Mouse (Mus musculus): ENCODE data around the gene Zfp277.

Gene Zfp277

DNA sequence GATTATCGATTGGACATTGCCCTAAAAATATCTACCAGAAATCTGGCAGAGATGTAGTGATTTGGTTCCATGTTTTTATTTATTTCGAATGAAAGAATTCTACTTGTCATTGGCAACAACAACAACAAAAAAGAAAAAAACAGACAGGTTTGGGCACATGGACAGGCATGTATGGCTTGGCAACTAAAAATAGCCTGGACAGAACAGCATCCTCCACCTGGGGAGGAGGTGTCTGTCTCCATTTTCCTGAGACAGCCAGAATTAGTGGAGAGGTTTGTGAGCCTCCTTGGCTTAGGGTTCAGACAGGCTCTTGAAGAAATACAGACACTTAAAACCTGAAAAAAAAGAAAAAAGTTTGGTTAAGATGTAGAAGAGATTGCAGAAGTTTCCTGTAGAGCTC is 10.8 kb upstream of the Zfp277 start:
- no peak for DNase-seq (ENCODE audit: low read depth, low spot score)

DNA sequence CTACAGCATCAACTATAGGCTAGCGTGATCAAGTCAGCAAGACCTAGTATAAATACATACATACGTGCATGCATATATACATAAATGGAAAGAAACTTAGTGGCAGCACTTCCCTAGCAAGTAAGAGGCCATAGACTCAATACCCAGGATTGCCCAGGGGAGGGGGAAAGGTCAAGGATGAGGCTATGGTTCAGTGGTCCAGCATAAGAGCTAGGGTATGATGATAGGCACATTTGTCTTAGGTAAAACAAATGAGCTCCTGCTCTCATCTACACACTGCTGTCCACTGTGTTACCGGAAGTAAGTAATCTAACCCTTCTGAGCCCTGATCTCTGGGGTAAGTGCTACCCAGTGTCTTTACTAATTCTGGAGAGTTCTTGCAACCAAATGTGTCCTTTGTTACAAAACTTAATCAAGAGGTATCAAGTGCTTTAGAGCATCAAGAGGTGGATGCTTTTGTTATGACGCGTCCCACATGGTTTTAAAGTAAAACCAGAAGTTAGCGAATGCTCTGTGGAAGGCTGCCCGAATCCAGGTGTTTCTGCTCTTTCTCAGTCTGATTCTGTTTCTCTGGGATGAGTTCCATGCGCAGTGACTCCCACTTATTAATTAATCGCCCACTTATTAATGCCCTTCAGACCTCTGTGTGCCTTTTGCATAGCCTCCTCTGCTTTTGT is 3.6 kb upstream of the Zfp277 start:
- Histone ChIP-seq H3K36me3 (ENCODE audit: control insufficient read depth, insufficient read depth, low read length, poor library complexity, severe bottlenecking) (no peaks in the 10 kb centered on the region), H3K27me3 (ENCODE audit: control insufficient read depth, insufficient read depth, low read length, poor library complexity, severe bottlenecking) (no peaks in the 10 kb centered on the region)
- no peak for DNase-seq (ENCODE audit: low read depth, low spot score)

More for the DNA sequence above, 10.8 kb upstream of the Zfp277 start:
- no peaks in the 10 kb centered on the region for H3K36me3 ChIP-seq (ENCODE audit: control insufficient read depth, insufficient read depth, low read length, poor library complexity, severe bottlenecking)
- no peaks in the 10 kb centered on the region for H3K27me3 ChIP-seq (ENCODE audit: control insufficient read depth, insufficient read depth, low read length, poor library complexity, severe bottlenecking)

DNA sequence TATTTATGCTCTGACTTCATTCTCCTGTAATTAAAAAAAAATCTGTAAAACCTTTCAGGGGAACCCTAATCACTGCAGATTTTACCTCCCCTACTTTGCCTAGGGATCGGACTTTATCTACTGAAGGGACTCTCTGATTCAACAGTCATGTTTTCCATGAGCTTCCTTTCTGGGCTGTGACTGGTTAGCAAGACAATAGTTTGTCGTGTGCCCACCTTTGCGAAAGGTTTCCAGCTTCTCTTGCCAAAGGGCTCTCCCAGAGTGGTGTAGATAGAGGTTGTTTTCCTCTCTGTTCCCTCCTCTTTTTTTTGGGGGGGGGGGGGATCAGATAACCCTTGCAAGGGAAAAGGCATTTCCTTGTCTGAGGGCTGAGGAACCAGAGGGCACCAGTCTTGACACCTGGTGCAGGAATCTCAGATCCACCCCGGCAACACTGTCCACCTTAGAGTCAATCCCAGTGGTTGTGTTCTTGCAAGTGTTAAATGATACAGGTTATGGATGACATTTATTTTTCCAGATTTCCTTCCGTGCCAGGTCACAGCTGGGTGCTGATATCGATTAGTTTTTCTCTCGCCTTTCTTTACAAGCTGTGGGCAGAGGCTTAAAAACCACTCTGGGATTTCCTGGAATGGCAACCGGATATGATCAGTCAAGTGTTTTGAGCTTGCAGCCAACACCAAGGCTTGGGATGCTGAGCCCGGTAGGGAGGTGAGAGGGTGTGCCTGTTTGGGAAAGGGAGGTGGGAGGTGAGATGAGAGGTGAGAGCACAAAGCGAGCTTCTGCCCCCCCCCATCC is 2.1 kb upstream of the Zfp277 start:
- peak; percentile 6 for DNase-seq (ENCODE audit: low read depth, low spot score)

DNA sequence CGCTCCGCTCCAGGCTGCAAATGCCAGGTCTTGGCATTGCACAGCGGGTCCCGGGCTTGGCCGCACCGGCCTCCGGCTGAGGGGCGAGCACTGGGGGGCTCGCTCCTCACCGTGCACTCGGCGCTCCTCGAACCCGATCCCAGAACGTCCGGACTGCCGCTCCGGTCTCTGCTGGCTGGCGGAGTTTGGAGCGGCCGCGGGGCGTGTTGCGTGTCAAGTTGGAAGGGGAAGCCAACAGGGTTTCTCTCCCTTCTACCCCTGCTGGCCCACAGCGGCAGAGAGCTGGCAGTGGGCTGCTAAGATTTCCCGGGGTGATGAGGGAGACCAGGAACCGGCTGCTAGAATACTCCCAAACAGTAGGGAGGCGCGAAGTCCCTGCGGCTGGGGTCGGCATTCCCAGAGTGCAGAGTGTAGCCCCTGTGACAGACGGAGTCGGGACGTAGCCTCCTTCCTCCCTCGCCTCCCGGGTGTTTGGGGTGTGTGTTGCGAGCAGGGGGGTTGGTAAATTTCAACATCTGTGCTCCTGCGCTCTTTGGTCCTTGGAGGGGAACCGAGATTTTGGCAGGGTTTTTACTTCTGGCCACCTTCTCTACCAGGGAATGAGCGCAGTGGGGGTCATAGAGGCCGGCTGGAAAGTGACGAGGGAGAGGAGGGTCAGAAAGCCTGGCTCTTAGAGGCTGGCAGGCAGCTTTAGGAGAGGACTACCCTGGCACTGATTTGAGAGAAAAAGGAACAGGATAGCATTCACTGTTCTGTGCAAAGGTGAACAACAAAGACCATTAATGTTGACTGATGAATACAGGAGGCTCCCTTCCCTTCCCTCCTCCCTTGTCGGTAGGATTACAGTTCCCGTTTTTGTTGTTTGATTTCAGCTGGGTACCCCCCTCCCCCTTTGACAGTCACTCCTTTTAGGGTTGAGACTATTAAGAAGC is 1.0 kb upstream of the Zfp277 start:
- H3K27me3 ChIP-seq (ENCODE audit: control insufficient read depth, insufficient read depth, low read length, poor library complexity, severe bottlenecking), result no peaks in the 10 kb centered on the region
- H3K36me3 ChIP-seq (ENCODE audit: control insufficient read depth, insufficient read depth, low read length, poor library complexity, severe bottlenecking), result no peaks in the 10 kb centered on the region
- DNase-seq (ENCODE audit: low read depth, low spot score), result peak; percentile 37

More for the DNA sequence above, 2.1 kb upstream of the Zfp277 start:
- Histone ChIP-seq H3K36me3 (ENCODE audit: control insufficient read depth, insufficient read depth, low read length, poor library complexity, severe bottlenecking) (no peaks in the 10 kb centered on the region), H3K27me3 (ENCODE audit: control insufficient read depth, insufficient read depth, low read length, poor library complexity, severe bottlenecking) (no peaks in the 10 kb centered on the region)

DNA sequence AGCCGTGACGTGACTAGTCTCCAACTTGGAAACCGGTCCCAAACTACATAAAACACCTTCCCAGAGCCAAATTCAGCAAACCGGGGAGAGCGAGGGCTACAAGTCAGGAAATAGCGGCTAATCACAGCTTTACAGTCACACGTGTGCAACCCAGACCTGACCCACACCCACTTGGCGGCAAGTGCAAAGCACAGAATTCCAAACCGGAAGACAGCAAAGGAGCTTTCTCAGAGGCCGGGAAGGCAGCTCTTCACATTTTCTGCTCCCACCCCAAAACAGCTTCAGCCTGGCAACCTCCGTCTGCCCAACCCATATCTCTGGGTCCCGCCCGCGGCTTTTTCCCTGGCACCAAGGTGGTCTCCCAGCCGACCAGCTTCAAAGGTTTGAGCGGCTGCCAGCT is 496 bp downstream of the Zfp277 start:
- H3K36me3 ChIP-seq (ENCODE audit: control insufficient read depth, insufficient read depth, low read length, poor library complexity, severe bottlenecking), result no peaks in the 10 kb centered on the region
- peak; percentile 28 for DNase-seq (ENCODE audit: low read depth, low spot score)
- H3K27me3 ChIP-seq (ENCODE audit: control insufficient read depth, insufficient read depth, low read length, poor library complexity, severe bottlenecking), result no peaks in the 10 kb centered on the region

DNA sequence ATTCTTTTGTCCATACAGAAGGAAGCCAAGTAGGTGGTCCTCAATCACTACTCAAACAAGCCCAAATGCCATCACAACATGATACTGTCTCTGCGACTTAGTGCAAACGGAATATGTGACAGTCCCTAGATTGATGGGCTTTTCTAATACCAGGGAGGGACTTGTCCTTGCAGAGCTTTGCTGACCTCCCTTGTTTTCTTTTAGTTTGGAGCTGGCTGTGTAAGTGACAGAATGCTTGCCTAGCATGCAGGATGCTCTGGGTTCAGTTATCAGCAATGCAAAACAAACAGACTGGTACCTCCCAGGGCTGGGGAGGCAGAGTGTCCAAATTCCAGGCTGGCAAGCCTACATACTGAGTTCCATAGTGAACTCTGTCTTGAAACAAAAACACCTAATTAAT is 7.7 kb downstream of the Zfp277 start:
- H3K27me3 ChIP-seq (ENCODE audit: control insufficient read depth, insufficient read depth, low read length, poor library complexity, severe bottlenecking), result no peaks in the 10 kb centered on the region
- no peaks in the 10 kb centered on the region; the same call in 1 of the 2 replicates for H3K36me3 ChIP-seq (ENCODE audit: control insufficient read depth, insufficient read depth, low read length, poor library complexity, severe bottlenecking)
- no peak for DNase-seq (ENCODE audit: low read depth, low spot score)

DNA sequence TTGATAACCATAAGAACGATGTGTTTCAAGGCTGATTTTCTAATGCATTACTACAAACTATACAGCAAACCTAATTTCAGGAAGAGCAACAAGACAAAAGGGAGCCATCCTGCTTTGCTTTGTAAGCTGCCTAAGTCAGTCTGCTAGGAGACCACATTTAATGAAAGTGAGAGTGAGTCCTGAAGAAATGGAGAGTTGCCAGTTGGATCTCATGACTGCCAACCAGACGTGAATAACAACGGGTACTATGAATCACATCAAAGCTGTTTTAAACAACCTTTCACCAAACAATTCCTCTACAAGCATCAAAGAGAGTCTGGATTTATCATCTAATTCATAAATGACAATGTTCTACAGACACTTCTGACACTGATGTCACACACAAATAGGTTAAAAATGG is 11.6 kb downstream of the Zfp277 start:
- DNase-seq (ENCODE audit: low read depth, low spot score), result no peak
- H3K27me3 ChIP-seq (ENCODE audit: control insufficient read depth, insufficient read depth, low read length, poor library complexity, severe bottlenecking), result no peaks in the 10 kb centered on the region
- no peaks in the 10 kb centered on the region; the same call in 1 of the 2 replicates for H3K36me3 ChIP-seq (ENCODE audit: control insufficient read depth, insufficient read depth, low read length, poor library complexity, severe bottlenecking)

DNA sequence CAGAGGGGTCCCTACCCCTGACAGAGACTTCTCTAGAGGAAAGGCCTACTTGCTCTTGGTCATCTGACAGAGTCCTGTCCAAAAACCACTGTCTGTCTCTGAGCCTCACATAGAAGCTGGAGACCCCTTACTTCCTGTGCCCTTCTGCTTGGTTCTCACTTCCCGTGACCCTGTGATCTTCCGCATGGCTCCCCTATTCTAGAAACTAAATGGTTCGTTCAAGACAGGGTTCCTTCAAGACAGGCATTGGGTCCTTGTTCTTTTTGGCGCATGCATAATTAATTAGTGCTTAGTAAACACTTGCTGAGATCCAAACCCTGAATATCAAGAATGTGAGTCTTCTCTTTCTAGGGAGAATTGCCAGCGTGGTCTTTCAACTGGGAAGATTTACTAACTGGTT is 14.6 kb downstream of the Zfp277 start:
- H3K36me3 ChIP-seq (ENCODE audit: control insufficient read depth, insufficient read depth, low read length, poor library complexity, severe bottlenecking), result no peaks in the 10 kb centered on the region; the same call in 1 of the 2 replicates
- DNase-seq (ENCODE audit: low read depth, low spot score), result no peak
- H3K27me3 ChIP-seq (ENCODE audit: control insufficient read depth, insufficient read depth, low read length, poor library complexity, severe bottlenecking), result no peaks in the 10 kb centered on the region; the same call in 1 of the 2 replicates

DNA sequence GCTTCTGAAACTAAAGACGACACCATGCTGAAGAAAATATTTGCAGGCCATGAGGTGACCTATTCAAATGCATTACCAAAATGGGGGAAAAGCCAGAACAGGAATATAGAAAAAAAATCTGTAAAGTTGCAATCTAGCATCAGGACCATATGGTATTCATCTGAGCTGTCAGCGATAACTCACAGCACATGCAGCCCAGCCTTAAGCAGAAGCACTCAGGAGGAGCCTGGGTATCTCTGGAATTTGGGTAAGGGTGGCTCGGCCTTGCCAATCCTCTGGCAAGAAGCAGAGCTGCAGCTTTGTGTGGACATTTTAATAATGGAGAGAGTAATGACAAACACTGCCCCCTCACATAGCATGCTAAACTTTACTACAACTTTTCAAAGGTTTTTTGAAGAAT is 15.7 kb downstream of the Zfp277 start:
- H3K36me3 ChIP-seq (ENCODE audit: control insufficient read depth, insufficient read depth, low read length, poor library complexity, severe bottlenecking), result no peaks in the 10 kb centered on the region; the same call in 1 of the 2 replicates
- H3K27me3 ChIP-seq (ENCODE audit: control insufficient read depth, insufficient read depth, low read length, poor library complexity, severe bottlenecking), result no peaks in the 10 kb centered on the region; the same call in 1 of the 2 replicates
- no peak for DNase-seq (ENCODE audit: low read depth, low spot score)

DNA sequence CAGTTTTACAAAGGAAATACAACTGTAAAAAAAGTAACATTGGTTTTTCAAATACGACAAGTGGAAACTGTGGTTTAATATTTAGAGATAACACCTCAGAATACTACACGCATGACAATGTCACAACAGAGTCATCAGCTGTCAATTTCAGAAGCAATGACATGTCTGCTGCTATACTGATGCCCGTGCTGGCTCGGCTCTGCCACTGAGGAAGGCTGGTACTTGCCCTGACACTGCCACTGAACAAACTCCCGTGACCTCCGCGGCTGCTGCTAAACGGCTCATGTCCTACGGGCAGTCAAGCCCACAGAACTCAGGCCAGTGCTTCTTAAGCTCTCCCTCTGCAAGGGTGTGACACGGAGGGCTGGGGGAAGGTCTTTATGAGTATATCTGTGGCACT is 18.1 kb downstream of the Zfp277 start:
- Histone ChIP-seq H3K27me3 (ENCODE audit: control insufficient read depth, insufficient read depth, low read length, poor library complexity, severe bottlenecking) (no peaks in the 10 kb centered on the region; the same call in 1 of the 2 replicates), H3K36me3 (ENCODE audit: control insufficient read depth, insufficient read depth, low read length, poor library complexity, severe bottlenecking) (no peaks in the 10 kb centered on the region)
- peak; percentile 6 for DNase-seq (ENCODE audit: low read depth, low spot score)

DNA sequence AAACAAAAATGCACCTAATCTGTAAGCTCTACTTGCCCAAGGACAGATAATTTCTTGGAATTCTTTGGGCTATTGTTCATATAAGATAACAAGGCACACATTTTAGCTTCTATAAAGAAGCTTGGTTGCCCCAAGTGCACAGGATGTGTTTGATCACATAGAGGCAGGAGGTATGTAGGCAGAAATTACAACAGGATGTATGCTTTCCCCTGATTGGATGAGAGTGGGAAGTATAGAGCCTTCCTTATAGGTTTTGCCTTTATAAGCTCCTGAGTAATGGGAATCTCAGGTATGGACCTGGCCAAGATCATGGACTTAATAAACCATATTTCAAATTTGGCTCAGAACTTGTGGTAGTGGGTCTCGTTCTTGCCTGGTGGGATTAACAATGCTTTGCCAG is 20.7 kb downstream of the Zfp277 start:
- Histone ChIP-seq H3K27me3 (ENCODE audit: control insufficient read depth, insufficient read depth, low read length, poor library complexity, severe bottlenecking) (no peaks in the 10 kb centered on the region; the same call in 1 of the 2 replicates), H3K36me3 (ENCODE audit: control insufficient read depth, insufficient read depth, low read length, poor library complexity, severe bottlenecking) (no peaks in the 10 kb centered on the region)
- DNase-seq (ENCODE audit: low read depth, low spot score), result no peak

DNA sequence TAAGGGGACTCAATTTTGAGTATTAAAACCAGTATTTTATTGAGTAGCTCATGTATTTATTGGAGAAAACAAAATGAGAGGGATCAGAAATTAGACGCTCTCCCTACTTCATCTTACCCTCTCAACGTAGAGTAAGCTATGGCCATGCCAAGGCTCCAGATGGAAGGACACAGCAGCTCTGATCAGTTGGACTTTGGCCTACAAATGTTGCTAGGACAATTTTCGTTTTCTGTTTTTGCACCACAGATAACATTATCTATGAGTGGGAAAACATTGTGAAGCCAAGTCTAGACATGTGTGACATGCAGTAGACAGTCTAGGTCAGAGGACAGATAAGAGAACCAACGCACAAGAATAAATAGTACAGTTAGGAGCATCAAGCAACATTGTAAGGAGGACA is 28.4 kb downstream of the Zfp277 start:
- DNase-seq (ENCODE audit: low read depth, low spot score), result no peak
- Histone ChIP-seq H3K27me3 (ENCODE audit: control insufficient read depth, insufficient read depth, low read length, poor library complexity, severe bottlenecking) (no peaks in the 10 kb centered on the region; the same call in 1 of the 2 replicates), H3K36me3 (ENCODE audit: control insufficient read depth, insufficient read depth, low read length, poor library complexity, severe bottlenecking) (0 out of 2 replicates have a peak, but pooled peaks cover 3% of the 10 kb centered on the region)

DNA sequence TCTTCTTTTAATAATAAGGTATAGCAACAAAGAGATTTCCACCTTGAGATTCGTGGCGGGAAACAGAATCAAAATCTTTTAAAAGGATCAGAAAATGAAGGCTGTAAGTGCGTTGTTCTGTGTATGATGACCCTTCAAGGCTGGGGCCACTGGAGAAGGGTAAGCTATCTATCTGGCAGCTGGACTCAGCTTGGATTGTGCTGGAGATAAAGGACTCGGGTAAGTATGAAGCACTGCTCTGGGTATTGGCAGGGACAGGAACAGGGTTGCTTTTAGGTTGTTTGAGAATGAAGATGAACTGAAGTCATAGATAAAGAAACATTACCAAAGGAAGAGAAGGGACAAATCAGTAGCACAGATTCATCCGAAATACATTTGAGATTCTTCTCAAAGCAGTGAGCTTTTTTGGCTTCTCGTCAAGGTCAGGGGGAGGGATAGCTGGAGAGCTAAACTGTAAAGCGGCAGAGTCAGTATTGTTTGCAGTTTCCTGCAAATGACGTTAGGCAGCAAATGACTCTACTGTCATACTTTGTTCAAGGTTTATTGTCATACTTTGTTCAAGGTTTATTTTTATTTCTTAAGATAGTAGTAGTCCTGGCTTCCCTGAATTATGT is 30.3 kb downstream of the Zfp277 start:
- no peak for DNase-seq (ENCODE audit: low read depth, low spot score)
- H3K36me3 ChIP-seq (ENCODE audit: control insufficient read depth, insufficient read depth, low read length, poor library complexity, severe bottlenecking), result 0 out of 2 replicates have a peak, but pooled peaks cover 3% of the 10 kb centered on the region

DNA sequence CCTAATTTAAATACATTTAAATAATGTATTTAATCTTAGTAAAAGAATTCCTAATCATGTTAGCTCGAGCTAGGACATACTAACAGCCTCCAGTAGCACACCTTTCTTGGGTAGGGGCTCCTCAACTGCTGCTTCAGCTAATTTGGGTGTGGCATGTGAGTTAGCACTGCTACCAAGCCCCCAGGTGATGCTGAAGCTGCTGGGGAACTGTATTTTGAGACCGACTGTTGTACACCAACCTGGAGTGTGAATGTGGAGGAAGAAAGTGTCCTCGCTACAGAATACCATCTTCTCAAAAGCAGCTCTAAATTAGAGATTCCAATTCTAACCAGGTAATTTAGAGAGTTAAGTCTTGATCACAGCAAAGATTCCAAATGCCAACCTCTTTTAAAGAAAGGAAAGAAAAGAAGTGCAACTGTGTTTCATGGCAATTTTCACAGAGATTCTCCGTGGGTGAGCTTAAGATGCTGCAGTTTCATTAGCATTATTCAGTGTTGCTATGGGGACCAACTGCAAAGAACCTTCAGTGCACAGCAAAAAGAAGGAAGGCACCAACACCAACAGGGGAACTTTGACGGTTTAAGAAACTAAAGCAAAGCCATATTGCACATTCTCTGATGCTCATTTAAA is 30.9 kb downstream of the Zfp277 start:
- H3K27me3 ChIP-seq (ENCODE audit: control insufficient read depth, insufficient read depth, low read length, poor library complexity, severe bottlenecking), result no peaks in the 10 kb centered on the region
- DNase-seq (ENCODE audit: low read depth, low spot score), result no peak
- H3K36me3 ChIP-seq (ENCODE audit: control insufficient read depth, insufficient read depth, low read length, poor library complexity, severe bottlenecking), result 0 out of 2 replicates have a peak, but pooled peaks cover 3% of the 10 kb centered on the region

More for the DNA sequence above, 30.3 kb downstream of the Zfp277 start:
- no peaks in the 10 kb centered on the region for H3K27me3 ChIP-seq (ENCODE audit: control insufficient read depth, insufficient read depth, low read length, poor library complexity, severe bottlenecking)
